Mouse (Mus musculus): ENCODE measurements around the gene Atp12a. TPM values are rescaled to one million over a fixed set of nuclear protein-coding genes. Genes with fewer than 3 reads are reported as not detected.

Gene Atp12a
- total RNA-seq, 1 experiment from 2014 or later, result not detected

GRCm38 (mm10) chr14:56379336-56379735 lies 14.5 kb downstream of the Atp12a start:
- no peak for DNase-seq

GRCm38 (mm10) chr14:56382366-56382765 lies 17.5 kb downstream of the Atp12a start:
- DNase-seq, result no peak

- DNase-seq, result no peak
These were observed 25.4 kb downstream of the Atp12a start for GRCm38 (mm10) chr14:56390247-56390646.

GRCm38 (mm10) chr14:56393704-56394312 lies 28.9 kb downstream of the Atp12a start:
- no peak for DNase-seq

GRCm38 (mm10) chr14:56398001-56398400 lies 33.1 kb downstream of the Atp12a start:
- DNase-seq, result peak; percentile 25

GRCm38 (mm10) chr14:56402311-56403071 lies 37.6 kb downstream of the Atp12a start, which contains the start of gene Rnf17:
Gene Rnf17, plus strand, starts transcription at chr14:56402581.
- DNase-seq, result no peak

- DNase-seq, result no peak
These were observed 38.2 kb downstream of the Atp12a start for GRCm38 (mm10) chr14:56403072-56403375.

Other genes starting within 250 kb of the Atp12a start
- not detected in 2 replicates for gene Gzme, start 244.4 kb upstream of the Atp12a start, total RNA-seq (2021)
- not detected in 2 replicates for gene Gzmd, start 232.5 kb upstream of the Atp12a start, total RNA-seq (2021)
- not detected in 2 replicates for gene Gzmg, start 205.5 kb upstream of the Atp12a start, total RNA-seq (2021)
- gene Gzmn, start 190.5 kb upstream of the Atp12a start, total RNA-seq (2021), result not detected in 2 replicates
- not detected in 2 replicates for gene Gzmf, start 153.7 kb upstream of the Atp12a start, total RNA-seq (2021)
- gene Gzmc, start 130.4 kb upstream of the Atp12a start, total RNA-seq (2021), result not detected in 2 replicates
- not detected in 2 replicates for gene Gzmb, start 102.8 kb upstream of the Atp12a start, total RNA-seq (2021)
- gene Rnf17, start 37.5 kb downstream of the Atp12a start, total RNA-seq (2021), result 1.6 and 1.7 TPM in 2 replicates
- gene Cenpj, start 210.4 kb downstream of the Atp12a start, total RNA-seq (2021), result 13.5 and 13.7 TPM in 2 replicates
- 31.9 and 39.1 TPM in 2 replicates for gene Parp4, start 210.6 kb downstream of the Atp12a start, total RNA-seq (2021)